Mouse (Mus musculus) CH12.LX (cell line): ENCODE results near the gene Slc6a3. TPM values are rescaled to one million over a fixed set of nuclear protein-coding genes. Genes with fewer than 3 reads are reported as not detected.

Source experiments
- DNase-seq: peaks from one replicate; pipeline ENCODE4 v3.0.0-alpha.2; 2013; ENCODE audit errors: extremely low read depth
- H3K27ac ChIP-seq: 2 replicates; pipeline ENCODE4 v1.5.1; 2012; ENCODE audit warnings: low read depth, mild to moderate bottlenecking, control low read depth, moderate library complexity; ENCODE audit not compliant: insufficient read depth
- H3K27me3 ChIP-seq: replicated peaks from 2 replicates; pipeline ENCODE3; 2012; ENCODE audit warnings: inconsistent platforms
- H3K36me3 ChIP-seq, 2 experiments: replicated peaks in 1 of 2; 2 replicates each; pipeline versions ENCODE3 to v1.6.1; 2012; ENCODE audit warnings: inconsistent platforms in 1 of 2, low read length in 1 of 2, mild to moderate bottlenecking in 1 of 2, mixed read lengths in 1 of 2, moderate library complexity in 1 of 2; ENCODE audit not compliant: control insufficient read depth in 1 of 2, insufficient read depth in 1 of 2
- H3K4me1 ChIP-seq, 2 experiments: 2 replicates each; pipeline ENCODE4 v1.6.1; 2012; ENCODE audit warnings: inconsistent platforms in 1 of 2, moderate library complexity in 1 of 2; ENCODE audit not compliant: insufficient read depth in 2 of 2, control insufficient read depth in 1 of 2
- H3K4me2 ChIP-seq: 2 replicates; pipeline ENCODE4 v1.6.1; 2012; ENCODE audit warnings: low read depth, mild to moderate bottlenecking, control low read depth; ENCODE audit not compliant: poor library complexity, insufficient read depth, severe bottlenecking
- H3K4me3 ChIP-seq, 3 experiments: fragments of 150-350 bp in 1 of 3; sonication (generic) in 1 of 3; replicated peaks in 1 of 3; 2 replicates each; pipeline versions ENCODE3 to v1.5.1; 2011 to 2012; ENCODE audit warnings: low read depth in 2 of 3, low read length in 2 of 3, mild to moderate bottlenecking in 2 of 3, moderate library complexity in 2 of 3, control low read depth in 1 of 3, improper control_type of control experiment in 1 of 3, inconsistent platforms in 1 of 3, mixed read lengths in 1 of 3; ENCODE audit not compliant: poor library complexity in 1 of 3
- H3K79me2 ChIP-seq: replicated peaks from 2 replicates; pipeline ENCODE4 v1.6.1; 2012; ENCODE audit warnings: mild to moderate bottlenecking, moderate library complexity; ENCODE audit not compliant: control insufficient read depth, poor library complexity, insufficient read depth, severe bottlenecking; ENCODE audit errors: extremely low read depth
- H3K9ac ChIP-seq: 2 replicates; pipeline ENCODE4 v1.6.1; 2012; ENCODE audit warnings: low read depth, mild to moderate bottlenecking, control low read depth, moderate library complexity; ENCODE audit not compliant: insufficient read depth
- H3K9me3 ChIP-seq: replicated peaks from 2 replicates; pipeline ENCODE3; 2012; ENCODE audit warnings: low read length, inconsistent platforms, mixed read lengths
- BHLHE40 ChIP-seq: IDR thresholded peaks from 2 replicates; pipeline ENCODE4 v1.6.1; 2011; ENCODE audit warnings: mild to moderate bottlenecking, low read depth, low read length, improper control_type of control experiment
- CHD1 ChIP-seq: IDR thresholded peaks from 2 replicates; pipeline ENCODE4 v1.6.1; 2012; ENCODE audit warnings: low read depth, low read length, improper control_type of control experiment, inconsistent platforms
- CTCF ChIP-seq, 2 experiments: IDR thresholded peaks in 1 of 2; conservative IDR thresholded peaks in 1 of 2; 2 replicates each; pipeline ENCODE4 v1.5.1; 2011 to 2012; ENCODE audit warnings: low read depth in 2 of 2, low read length in 2 of 2, improper control_type of control experiment in 1 of 2, inconsistent platforms in 1 of 2, mild to moderate bottlenecking in 1 of 2, moderate library complexity in 1 of 2
- E2F4 ChIP-seq: IDR thresholded peaks from 2 replicates; pipeline ENCODE4 v1.6.1; 2011; ENCODE audit warnings: low read depth, low read length, improper control_type of control experiment; ENCODE audit not compliant: insufficient replicate concordance
- ELF1 ChIP-seq: IDR thresholded peaks from 2 replicates; pipeline ENCODE4 v1.6.1; 2014; ENCODE audit warnings: low read depth, mild to moderate bottlenecking, inconsistent platforms, low read length, improper control_type of control experiment
- EP300 ChIP-seq: IDR thresholded peaks from 2 replicates; pipeline ENCODE4 v1.6.1; 2011; ENCODE audit warnings: low read length, improper control_type of control experiment
- ETS1 ChIP-seq: conservative IDR thresholded peaks from 2 replicates; pipeline ENCODE4 v1.6.1; 2012; ENCODE audit warnings: low read depth, mild to moderate bottlenecking, inconsistent platforms, low read length, improper control_type of control experiment, moderate library complexity
- GABPA ChIP-seq: IDR thresholded peaks from 2 replicates; pipeline ENCODE4 v1.6.1; 2012; ENCODE audit warnings: low read depth, low read length, improper control_type of control experiment, inconsistent platforms; ENCODE audit not compliant: insufficient replicate concordance
- HCFC1 ChIP-seq: IDR thresholded peaks from 2 replicates; pipeline ENCODE4 v1.6.1; 2012; ENCODE audit warnings: low read depth, mild to moderate bottlenecking, inconsistent platforms, low read length, improper control_type of control experiment
- IRF4 ChIP-seq: IDR thresholded peaks from 2 replicates; pipeline ENCODE4 v1.6.1; 2014; ENCODE audit warnings: low read depth, mild to moderate bottlenecking, inconsistent platforms, low read length, improper control_type of control experiment
- JUND ChIP-seq: conservative IDR thresholded peaks from 2 replicates; pipeline ENCODE4 v1.6.1; 2011; ENCODE audit warnings: low read depth, low read length, improper control_type of control experiment
- MAX ChIP-seq: IDR thresholded peaks from 2 replicates; pipeline ENCODE4 v1.6.1; 2011; ENCODE audit warnings: low read length, improper control_type of control experiment
- MAZ ChIP-seq: IDR thresholded peaks from 2 replicates; pipeline ENCODE4 v1.6.1; 2012; ENCODE audit warnings: low read depth, mild to moderate bottlenecking, inconsistent platforms, low read length, improper control_type of control experiment, moderate library complexity
- MEF2A ChIP-seq: IDR thresholded peaks from 2 replicates; pipeline ENCODE4 v1.6.1; 2014; ENCODE audit warnings: low read depth, mild to moderate bottlenecking, inconsistent platforms, low read length, improper control_type of control experiment, borderline replicate concordance
- MXI1 ChIP-seq: IDR thresholded peaks from 2 replicates; pipeline ENCODE4 v1.6.1; 2011; ENCODE audit warnings: mild to moderate bottlenecking, low read depth, low read length, improper control_type of control experiment
- MYC ChIP-seq: IDR thresholded peaks from 2 replicates; pipeline ENCODE4 v1.6.1; 2011; ENCODE audit warnings: low read depth, mild to moderate bottlenecking, improper control_type of control experiment, low read length
- NELFE ChIP-seq: IDR thresholded peaks from 2 replicates; pipeline ENCODE4 v1.6.1; 2011; ENCODE audit warnings: low read depth, low read length, improper control_type of control experiment
- NRF1 ChIP-seq: IDR thresholded peaks from 2 replicates; pipeline ENCODE4 v1.6.1; 2014; ENCODE audit warnings: low read depth, mild to moderate bottlenecking, inconsistent platforms, low read length, improper control_type of control experiment, moderate library complexity
- POLR2A ChIP-seq: IDR thresholded peaks from 2 replicates; pipeline ENCODE4 v1.6.1; 2011; ENCODE audit warnings: low read depth, mild to moderate bottlenecking, improper control_type of control experiment, low read length
- POLR2AphosphoS2 ChIP-seq: IDR thresholded peaks from 2 replicates; pipeline ENCODE4 v1.6.1; 2011; ENCODE audit warnings: low read depth, low read length, improper control_type of control experiment
- RAD21 ChIP-seq: IDR thresholded peaks from 2 replicates; pipeline ENCODE4 v1.6.1; 2011; ENCODE audit warnings: low read depth, mild to moderate bottlenecking, low read length, improper control_type of control experiment, moderate library complexity
- RCOR1 ChIP-seq: conservative IDR thresholded peaks from 2 replicates; pipeline ENCODE4 v1.6.1; 2012; ENCODE audit warnings: low read depth, mild to moderate bottlenecking, inconsistent platforms, low read length, improper control_type of control experiment
- SIN3A ChIP-seq: IDR thresholded peaks from 2 replicates; pipeline ENCODE4 v1.6.1; 2012; ENCODE audit warnings: low read length, improper control_type of control experiment, inconsistent platforms
- SMC3 ChIP-seq: IDR thresholded peaks from 2 replicates; pipeline ENCODE4 v1.6.1; 2011; ENCODE audit warnings: low read depth, low read length, improper control_type of control experiment
- TBP ChIP-seq: conservative IDR thresholded peaks from 2 replicates; pipeline ENCODE4 v1.6.1; 2011; ENCODE audit warnings: low read depth, low read length, improper control_type of control experiment
- TCF12 ChIP-seq: IDR thresholded peaks from 2 replicates; pipeline ENCODE4 v1.6.1; 2014; ENCODE audit warnings: low read depth, mild to moderate bottlenecking, inconsistent platforms, low read length, improper control_type of control experiment
- USF2 ChIP-seq: conservative IDR thresholded peaks from 2 replicates; pipeline ENCODE4 v1.6.1; 2011; ENCODE audit warnings: low read depth, low read length, improper control_type of control experiment
- ZC3H11A ChIP-seq: IDR thresholded peaks from 2 replicates; pipeline ENCODE4 v1.6.1; 2012; ENCODE audit warnings: low read depth, mild to moderate bottlenecking, inconsistent platforms, low read length, improper control_type of control experiment
- dilution Hi-C: fragments of 300-500 bp; cut with MboI; formaldehyde crosslinking; loops from 2 replicates; pipeline ENCODE4 v1.14.3; 2020; ENCODE audit warnings: low sequenced_read_pairs; ENCODE audit not compliant: extremely low pct_unique_long_range_greater_than_20kb, extremely low pct_ligation_motif_present
- in situ Hi-C: fragments of 300-500 bp; cut with MboI; formaldehyde crosslinking; loops from 3 replicates; pipeline ENCODE4 v1.14.3; 2019; ENCODE audit warnings: low sequenced_read_pairs, low pct_ligation_motif_present, low pct_unique_long_range_greater_than_20kb, mixed read lengths
- polyA plus RNA-seq: library from polyadenylated mRNA; unstranded; fragments of >175 nt; gene quantifications from 2 replicates; pipeline ENCODE4 v1.2.1, GENCODE M21; 2012; ENCODE audit warnings: low read depth; ENCODE audit not compliant: insufficient read length
- total RNA-seq, 2 experiments: library from RNA; depleted of rRNA; stranded (reverse); fragments of 300-350 nt in 1 of 2; fragments of >200 nt in 1 of 2; gene quantifications; 2 replicates each; pipeline ENCODE4 v1.2.3; 2012 to 2014

Slc6a3 gene
- total and polyA plus RNA-seq, 3 experiments, result not detected

DNA sequence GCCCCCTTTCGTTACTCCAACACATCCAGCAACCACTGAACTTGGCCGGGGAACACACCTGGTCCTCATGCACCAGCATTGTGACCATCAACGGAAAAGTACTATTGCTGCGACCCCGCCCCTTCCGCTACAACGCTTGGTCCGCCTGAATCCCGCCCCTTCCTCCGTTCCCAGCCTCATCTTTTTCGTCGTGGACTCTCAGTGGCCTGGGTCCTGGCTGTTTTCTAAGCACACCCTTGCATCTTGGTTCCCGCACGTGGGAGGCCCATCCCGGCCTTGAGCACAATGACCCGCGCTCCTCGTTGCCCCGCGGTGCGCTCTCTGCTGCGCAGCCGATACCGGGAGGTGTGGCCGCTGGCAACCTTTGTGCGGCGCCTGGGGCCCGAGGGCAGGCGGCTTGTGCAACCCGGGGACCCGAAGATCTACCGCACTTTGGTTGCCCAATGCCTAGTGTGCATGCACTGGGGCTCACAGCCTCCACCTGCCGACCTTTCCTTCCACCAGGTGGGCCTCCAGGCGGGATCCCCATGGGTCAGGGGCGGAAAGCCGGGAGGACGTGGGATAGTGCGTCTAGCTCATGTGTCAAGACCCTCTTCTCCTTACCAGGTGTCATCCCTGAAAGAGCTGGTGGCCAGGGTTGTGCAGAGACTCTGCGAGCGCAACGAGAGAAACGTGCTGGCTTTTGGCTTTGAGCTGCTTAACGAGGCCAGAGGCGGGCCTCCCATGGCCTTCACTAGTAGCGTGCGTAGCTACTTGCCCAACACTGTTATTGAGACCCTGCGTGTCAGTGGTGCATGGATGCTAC lies 90.4 kb downstream of the Slc6a3 start, which contains the start of gene Tert:
Gene Tert, plus strand, starts transcription at position 167 of the 805 bp plus-strand sequence.
- Histone ChIP-seq H3K9me3 (no peaks in the 10 kb centered on the region), H3K4me3 (peak within 1 kb of the TSS; percentile 68 to 80 (median 71)), H3K79me2 (no peaks in the 10 kb centered on the region), H3K36me3 (peaks cover 0 to 34% of the 10 kb centered on the region in 2 experiments), H3K9ac (peak within 1 kb of the TSS; percentile 44), H3K27me3 (no peaks in the 10 kb centered on the region), H3K4me1 (peaks cover 15 to 42% of the 10 kb centered on the region in 2 experiments), H3K27ac (no peak within 1 kb of the TSS), H3K4me2 (peak within 1 kb of the TSS; percentile 72)
- no peak for TF ChIP-seq JUND
- TF ChIP-seq USF2, result no peak
- TF ChIP-seq E2F4, result no peak
- TF ChIP-seq MAZ, result no peak
- TF ChIP-seq MAX, result 0 out of 2 replicates have a peak, but pooled peaks have one; percentile 67
- TF ChIP-seq MYC, result peak; percentile 71
- no peak for TF ChIP-seq ZC3H11A
- TF ChIP-seq TCF12, result peak; percentile 75
- peak; percentile 53; the same call in 1 of the 2 replicates for TF ChIP-seq RAD21
- TF ChIP-seq RCOR1, result no peak
- peak; percentile 19 to 83; a peak in 2 of 4 replicates for TF ChIP-seq CTCF (conservative IDR thresholded peaks at IDR 0.05 in 1 of 2, IDR thresholded peaks at IDR 0.05 in 1 of 2; ENCODE audit: low read depth in 2 of 2, low read length in 2 of 2)
- TF ChIP-seq TBP, result peak; percentile 62; the same call in 1 of the 2 replicates
- peak; percentile 54; the same call in 1 of the 2 replicates for TF ChIP-seq HCFC1
- peak; percentile 71 for TF ChIP-seq ELF1
- TF ChIP-seq ETS1, result 0 out of 2 replicates have a peak, but pooled peaks have one; percentile 26
- TF ChIP-seq MEF2A, result peak; percentile 35; the same call in 1 of the 2 replicates
- no peak for TF ChIP-seq NRF1
- TF ChIP-seq BHLHE40, result no peak
- TF ChIP-seq POLR2AphosphoS2, result 0 out of 2 replicates have a peak, but pooled peaks have one; percentile 54
- no peak for TF ChIP-seq CHD1
- TF ChIP-seq SIN3A, result peak; percentile 71
- TF ChIP-seq IRF4, result peak; percentile 59; the same call in 1 of the 2 replicates
- TF ChIP-seq POLR2A, result peak; percentile 82
- TF ChIP-seq MXI1, result peak; percentile 87
- no peak for TF ChIP-seq GABPA
- 0 out of 2 replicates have a peak, but pooled peaks have one; percentile 42 for TF ChIP-seq SMC3
- TF ChIP-seq EP300, result no peak
- TF ChIP-seq NELFE, result peak; percentile 73
- in situ Hi-C loops (loop anchor here (10.0 kb wide), 1 partner anchor 112 kb away; no protein-coding TSS in a partner anchor), dilution Hi-C loops (no loop called here)
- DNase-seq, result peak; percentile 94

Other genes starting within 250 kb of the Slc6a3 start
- gene Mrpl36, start 208.2 kb upstream of the Slc6a3 start, total RNA-seq (2012; rRNA removed), result 133 and 151 TPM in 2 replicates
- 206 and 220 TPM in 2 replicates for gene Mrpl36, start 208.2 kb upstream of the Slc6a3 start, total RNA-seq (2014; rRNA removed)
- 102 TPM in 2 replicates for gene Mrpl36, start 208.2 kb upstream of the Slc6a3 start, polyA plus RNA-seq
- gene Ndufs6, start 208.2 kb upstream of the Slc6a3 start, total RNA-seq (2012; rRNA removed), result 176 and 182 TPM in 2 replicates
- gene Ndufs6, start 208.2 kb upstream of the Slc6a3 start, total RNA-seq (2014; rRNA removed), result 165 and 172 TPM in 2 replicates
- 190 and 200 TPM in 2 replicates for gene Ndufs6, start 208.2 kb upstream of the Slc6a3 start, polyA plus RNA-seq
- gene Lpcat1, start 69.5 kb upstream of the Slc6a3 start, total RNA-seq (2012; rRNA removed), result 22.6 and 24.4 TPM in 2 replicates
- gene Lpcat1, start 69.5 kb upstream of the Slc6a3 start, total RNA-seq (2014; rRNA removed), result 36.2 and 40.4 TPM in 2 replicates
- 33.2 and 36.9 TPM in 2 replicates for gene Lpcat1, start 69.5 kb upstream of the Slc6a3 start, polyA plus RNA-seq
- 112 and 137 TPM in 2 replicates for gene Clptm1l, start 67.3 kb downstream of the Slc6a3 start, total RNA-seq (2012; rRNA removed)
- gene Clptm1l, start 67.3 kb downstream of the Slc6a3 start, total RNA-seq (2014; rRNA removed), result 203 and 219 TPM in 2 replicates
- 121 and 143 TPM in 2 replicates for gene Clptm1l, start 67.3 kb downstream of the Slc6a3 start, polyA plus RNA-seq
- 9.1 and 9.8 TPM in 2 replicates for gene Tert, start 90.2 kb downstream of the Slc6a3 start, total RNA-seq (2012; rRNA removed)
- gene Tert, start 90.2 kb downstream of the Slc6a3 start, total RNA-seq (2014; rRNA removed), result 3.8 and 5.6 TPM in 2 replicates
- 5.8 and 9.3 TPM in 2 replicates for gene Tert, start 90.2 kb downstream of the Slc6a3 start, polyA plus RNA-seq
- not detected in 2 replicates for gene Slc6a18, start 141.3 kb downstream of the Slc6a3 start, total RNA-seq (2012; rRNA removed)
- gene Slc6a18, start 141.3 kb downstream of the Slc6a3 start, total RNA-seq (2014; rRNA removed), result not detected in 2 replicates
- not detected in 2 replicates for gene Slc6a18, start 141.3 kb downstream of the Slc6a3 start, polyA plus RNA-seq
- 0.13 TPM in 1 of 2 replicates, not detected in the other for gene Slc6a19, start 168.1 kb downstream of the Slc6a3 start, total RNA-seq (2012; rRNA removed)
- gene Slc6a19, start 168.1 kb downstream of the Slc6a3 start, total RNA-seq (2014; rRNA removed), result not detected in 2 replicates
- 0.13 TPM in 1 of 2 replicates, not detected in the other for gene Slc6a19, start 168.1 kb downstream of the Slc6a3 start, polyA plus RNA-seq
- gene Slc12a7, start 196.3 kb downstream of the Slc6a3 start, total RNA-seq (2012; rRNA removed), result 2.5 and 2.6 TPM in 2 replicates
- 0.92 and 1.0 TPM in 2 replicates for gene Slc12a7, start 196.3 kb downstream of the Slc6a3 start, total RNA-seq (2014; rRNA removed)
- 2.6 and 5.8 TPM in 2 replicates for gene Slc12a7, start 196.3 kb downstream of the Slc6a3 start, polyA plus RNA-seq